Mouse (Mus musculus): ENCODE results near the gene Gns.

DNA sequence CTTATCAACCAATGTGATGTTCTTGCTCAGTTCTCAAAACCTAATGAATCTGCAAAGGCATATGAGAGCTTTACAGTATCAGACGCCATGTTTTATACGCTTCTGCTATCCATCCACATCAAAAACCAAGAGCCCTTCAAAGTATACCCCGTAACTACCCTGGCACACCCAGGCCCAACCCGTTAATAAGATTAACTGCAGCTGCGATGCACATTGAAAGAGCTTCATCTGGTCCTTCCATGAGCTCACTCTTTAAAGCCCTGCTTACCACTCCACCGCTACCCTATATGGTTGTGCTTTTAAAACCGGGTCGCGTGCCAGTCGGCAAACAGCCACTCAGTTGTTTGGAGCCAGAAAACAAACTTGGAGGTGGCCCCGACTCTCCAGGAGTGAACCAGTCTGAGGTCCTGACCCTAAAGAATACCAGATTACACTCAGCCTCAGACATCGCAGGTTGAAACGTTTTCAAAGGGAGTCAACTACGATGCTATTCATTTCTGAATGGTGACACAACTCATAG lies 60.7 kb downstream of the Gns start:
- TF ChIP-seq CTCF (IDR thresholded peaks at IDR 0.05; ENCODE audit: borderline replicate concordance, insufficient read depth, low read length) (no peak), POLR2A (IDR thresholded peaks at IDR 0.05; ENCODE audit: low read depth, low read length) (no peak)

Data from embryonic fibroblast, embryonic 13.5 days (primary cell).